In the genomic region with DNA sequence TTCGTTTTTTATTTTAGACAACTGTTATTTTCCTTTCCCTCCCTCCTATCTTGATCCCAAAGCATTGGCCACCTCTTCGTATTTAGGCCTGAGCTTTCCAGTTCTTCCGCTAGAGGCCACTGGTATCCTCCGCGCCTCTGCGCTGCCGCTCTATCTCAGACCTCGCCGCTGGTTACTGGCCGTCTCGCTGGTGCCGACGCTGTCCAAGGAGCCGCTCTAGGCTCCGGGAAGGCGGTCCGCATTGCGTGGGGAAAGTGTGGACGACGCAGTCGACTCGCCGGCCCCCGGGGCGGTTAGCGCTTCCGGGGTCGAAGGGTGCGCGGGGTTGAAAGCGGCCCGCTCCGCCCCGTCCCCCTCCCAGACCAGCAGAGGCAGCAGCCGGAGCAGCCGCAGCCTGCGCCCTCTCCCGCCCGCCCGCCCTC, we compare ENCODE assay signal across 8 mouse cellular contexts. TPM values are rescaled to one million over a fixed set of nuclear protein-coding genes. Genes with fewer than 3 reads are reported as not detected.
DNase-seq lines count a peak whose midpoint lies in the region; ATAC-seq and TF ChIP-seq lines count a peak whose summit lies in the region.

A gene (plus strand): TSS at position 357 of the 422 bp plus-strand sequence.

- H3K36me3 ChIP-seq in hindbrain, embryonic 13.5 days, result peaks cover 17% of the 10 kb centered on the region

- no peaks in the 10 kb centered on the region for H3K27me3 ChIP-seq in Patski
- no peaks in the 10 kb centered on the region for H3K27me3 ChIP-seq in hindbrain, embryonic 13.5 days

- peak; percentile 85 for DNase-seq in Patski (ENCODE audit: low read depth, low spot score)
- DNase-seq in cerebellum, postnatal 14 days, result peak; percentile 96 to 97
- peak; percentile 93 for DNase-seq in frontal cortex, postnatal 14 days (ENCODE audit: low spot score in 2 of 2)
- DNase-seq in layer of hippocampus, postnatal 25 days (ENCODE audit: extremely low spot score in 1 of 2, low spot score in 1 of 2), result peak; percentile 81 to 93
- DNase-seq in lung, postnatal 25 days (ENCODE audit: low spot score), result peak; percentile 98
- peak; percentile 98 for DNase-seq in retina, embryonic 14.5 days (ENCODE audit: low spot score)
- DNase-seq in thymus, postnatal 4 days, result peak; percentile 94

- no peaks in the 10 kb centered on the region for H3K9me3 ChIP-seq in hindbrain, embryonic 13.5 days

- POLR2A ChIA-PET in Patski (lab: Charles Lee), result interaction anchor here (1.2 kb wide), 1 partner anchor 10 kb away, joined by 7 read pairs; no protein-coding TSS in a partner anchor

- peak within 1 kb of the TSS; percentile 91 for H3K9ac ChIP-seq in hindbrain, embryonic 13.5 days

- peak; percentile 89 for ATAC-seq in Patski
- peak; percentile 99 for ATAC-seq in hindbrain, embryonic 13.5 days (ENCODE audit: low FRiP score)

- 1% methylated on average over 32 of the region's 40 CpGs for WGBS in hindbrain, embryonic 13.5 days

- CTCF ChIA-PET in Patski (lab: Charles Lee), result interaction anchor here (1.1 to 2.2 kb wide), 3 partner anchors 11 to 55 kb away, joined by 3 to 9 read pairs (median 4); a partner anchor contains a TSS

- peak within 1 kb of the TSS; percentile 68 for H3K4me2 ChIP-seq in hindbrain, embryonic 13.5 days

- peak; percentile 99 for TF ChIP-seq CTCF in Patski (IDR thresholded peaks at IDR 0.05)

- H3K4me1 ChIP-seq in hindbrain, embryonic 13.5 days (replicated peaks), result peaks cover 17% of the 10 kb centered on the region

- H3K4me3 ChIP-seq in hindbrain, embryonic 13.5 days, result peak within 1 kb of the TSS; percentile 79

- in situ Hi-C loops in Patski (cut with MboI; ENCODE audit: low pct_unique_long_range_greater_than_20kb), result no loop called here

- H3K27ac ChIP-seq in hindbrain, embryonic 13.5 days, result peak within 1 kb of the TSS; percentile 97

RNA-seq across cellular contexts. Expression of the gene that starts here (rescaled TPM):
- 801 TPM for polyA plus RNA-seq in Patski (2021)
- polyA plus RNA-seq in hindbrain, embryonic 13.5 days (2015; fragmentation: Nextera tagmentation; extraction: Ambion mirVana), result 148 and 150 TPM in 2 replicates
- total RNA-seq in layer of hippocampus, postnatal 25 days (2021), result 100 to 1,000 TPM; 449 to 472 TPM

Comparison
In these comparisons a context has a peak if more than half of its experiments do, and no peak if none do; other contexts are left out.
1. Peak in every context shown above with its lines: DNase-seq, ATAC-seq, H3K4me3 ChIP-seq and H3K27ac ChIP-seq.